ENCODE assay signal across 8 mouse cellular contexts in genomic region chr9:66513150-66513549, GRCm38 (mm10). TPM values are rescaled to one million over a fixed set of nuclear protein-coding genes. Genes with fewer than 3 reads are reported as not detected.
A peak's percentile ranks its signal among the peaks of the same experiment; 100 is the strongest.
DNase-seq lines count a peak whose midpoint lies in the region; ATAC-seq and TF ChIP-seq lines count a peak whose summit lies in the region.

No protein-coding gene starts in this region.

- peaks cover 28% of the 10 kb centered on the region for H3K36me3 ChIP-seq in heart, embryonic 16.5 days (ENCODE audit: control insufficient read depth, insufficient read depth)
- peaks cover 48% of the 10 kb centered on the region for H3K36me3 ChIP-seq in liver, embryonic 14.5 days (replicated peaks; ENCODE audit: control insufficient read depth, insufficient read depth, low read depth)

- H3K4me2 ChIP-seq in heart, embryonic 16.5 days (ENCODE audit: low read depth, low read length) = peak overlapping the region; percentile 99
- peak overlapping the region; percentile 68; the same call in 1 of the 2 replicates for H3K4me2 ChIP-seq in liver, embryonic 14.5 days (ENCODE audit: low read depth)

- H3K9ac ChIP-seq in heart, embryonic 16.5 days (ENCODE audit: low read length) = peak overlapping the region; percentile 81
- H3K9ac ChIP-seq in liver, embryonic 14.5 days (replicated peaks) = no peak overlapping the region

- H3K4me3 ChIP-seq in heart, embryonic 16.5 days (ENCODE audit: low read length) = peak overlapping the region; percentile 80
- H3K4me3 ChIP-seq in liver, embryonic 14.5 days (ENCODE audit: insufficient read depth in 1 of 2, low read depth in 2 of 2, low read length in 2 of 2) = no peak overlapping the region

- H3K4me1 ChIP-seq in heart, embryonic 16.5 days (ENCODE audit: control insufficient read depth, insufficient read depth, low read length) = peaks cover 30% of the 10 kb centered on the region
- H3K4me1 ChIP-seq in liver, embryonic 14.5 days (replicated peaks; ENCODE audit: control insufficient read depth in 2 of 2, insufficient read depth in 2 of 2, low read length in 1 of 2) = peaks cover 6 to 15% of the 10 kb centered on the region in 2 experiments; a peak in 3 of 4 replicates

- ATAC-seq in heart, embryonic 16.5 days (replicated peaks; ENCODE audit: extremely low read depth, insufficient read depth, low FRiP score) = no peak
- no peak for ATAC-seq in liver, embryonic 14.5 days (ENCODE audit: insufficient read depth)

- no peaks in the 10 kb centered on the region for H3K27me3 ChIP-seq in heart, embryonic 16.5 days (ENCODE audit: control insufficient read depth, insufficient read depth, low read length)
- no peaks in the 10 kb centered on the region for H3K27me3 ChIP-seq in liver, embryonic 14.5 days (ENCODE audit: control insufficient read depth, insufficient read depth, low read length)

- peak; percentile 18 for DNase-seq in gastrocnemius, postnatal 14 days
- no peak for DNase-seq in gastrocnemius, postnatal 36 days
- DNase-seq in A20 (ENCODE audit: low read depth, low spot score) = peak; percentile 54
- peak; percentile 36 to 46 for DNase-seq in cerebellum, postnatal 25 days
- no peak for DNase-seq in liver, embryonic 14.5 days (ENCODE audit: low read depth in 3 of 3, low spot score in 3 of 3)
- DNase-seq in thymus, postnatal 10 days (ENCODE audit: low spot score in 2 of 2) = peak; percentile 18 to 40
- DNase-seq in urinary bladder, postnatal 4 days (ENCODE audit: low spot score in 2 of 2) = no peak

- peak overlapping the region; percentile 99 for H3K27ac ChIP-seq in heart, embryonic 16.5 days (ENCODE audit: low read length)
- H3K27ac ChIP-seq in liver, embryonic 14.5 days = no peak overlapping the region

- TF ChIP-seq EP300 in liver, embryonic 14.5 days (IDR thresholded peaks at IDR 0.05; ENCODE audit: low read depth) = no peak

- peak; percentile 56 for TF ChIP-seq CTCF in liver, embryonic 14.5 days (IDR thresholded peaks at IDR 0.05; ENCODE audit: low read depth)

- H3K9me3 ChIP-seq in heart, embryonic 16.5 days (replicated peaks; ENCODE audit: control insufficient read depth, low read length) = no peaks in the 10 kb centered on the region
- H3K9me3 ChIP-seq in liver, embryonic 14.5 days (ENCODE audit: control insufficient read depth, low read length) = no peaks in the 10 kb centered on the region

- intact Hi-C loops in gastrocnemius, postnatal 14 days (cut with DNase I; ENCODE audit: low total_unique reads) = no loop called here
- intact Hi-C loops in gastrocnemius, postnatal 36 days (cut with DNase I) = loop anchor here (2.0 to 5.0 kb wide), 3 partner anchors 80 to 274 kb away; partner anchors contain the start of gene Usp3

RNA-seq across cellular contexts. Expression of gene Fbxl22, which starts 1.2 kb away (rescaled TPM):
- total RNA-seq in gastrocnemius, postnatal 14 days (2021) = 10 to 100 TPM; 19.0 to 32.5 TPM
- total RNA-seq in gastrocnemius, postnatal 36 days (2021) = 1 to 10 TPM; 3.7 to 5.4 TPM
- 86.1 and 87.5 TPM in 2 replicates for polyA plus RNA-seq in heart, embryonic 16.5 days (2015; fragmentation: Nextera tagmentation; extraction: Ambion mirVana)
- polyA plus RNA-seq in liver, embryonic 14.5 days (2012; rRNA removed) = 0.13 and 0.19 TPM in 2 replicates
- polyA plus RNA-seq in liver, embryonic 14.5 days (2014; fragmentation: Nextera tagmentation; extraction: Ambion mirVana) = 0.44 and 0.61 TPM in 2 replicates

Comparison
In these comparisons a context has a peak if more than half of its experiments do, and no peak if none do; other contexts are left out.
1. DNase-seq: peak in gastrocnemius, postnatal 14 days (single experiment), A20 (single experiment), cerebellum, postnatal 25 days (2 of 2) and thymus, postnatal 10 days (2 of 2); none in gastrocnemius, postnatal 36 days (0 of 2), liver, embryonic 14.5 days (0 of 3) and urinary bladder, postnatal 4 days (0 of 2).